Mouse (Mus musculus): ENCODE data around the gene Mrpl49. TPM values are rescaled to one million over a fixed set of nuclear protein-coding genes. Genes with fewer than 3 reads are reported as not detected.
"Not testable (repeated sequence)": the region's sequence is repeated elsewhere in the genome, so short reads cannot be mapped to it uniquely, and the experiment has no call there.

Mrpl49 gene
- polyA plus RNA-seq, 1 experiment from 2014 or later, result 96.6 TPM

GRCm38 (mm10) chr19:6048681-6049410 lies 8.7 kb downstream of the Mrpl49 start:
- DNase-seq (ENCODE audit: low spot score) (no peak), ATAC-seq (replicated peaks; ENCODE audit: insufficient number of reproducible peaks, low FRiP score, low TSS enrichment, low read depth) (no peak)
- WGBS, result 86% methylated on average over 11 of the region's 11 CpGs
- Histone ChIP-seq H3K4me1 (ENCODE audit: control insufficient read depth, insufficient read depth, low read length) (peaks cover 4% of the 10 kb centered on the region; the same call in 1 of the 2 replicates), H3K9me3 (replicated peaks; ENCODE audit: control insufficient read depth, low read length) (no peaks in the 10 kb centered on the region), H3K4me2 (ENCODE audit: low read depth, low read length) (no peak overlapping the region), H3K4me3 (ENCODE audit: low read depth, low read length) (no peak overlapping the region), H3K9ac (replicated peaks; ENCODE audit: low read length) (no peak overlapping the region), H3K27me3 (ENCODE audit: control insufficient read depth, insufficient read depth, low read length) (no peaks in the 10 kb centered on the region), H3K27ac (replicated peaks; ENCODE audit: low read depth, low read length) (no peak overlapping the region), H3K36me3 (replicated peaks; ENCODE audit: control insufficient read depth, insufficient read depth, low read depth, low read length) (peaks cover 21% of the 10 kb centered on the region)

- no peaks in the 10 kb centered on the region for H3K27me3 ChIP-seq (ENCODE audit: control insufficient read depth, insufficient read depth, low read length)
- no peaks in the 10 kb centered on the region for H3K9me3 ChIP-seq (replicated peaks; ENCODE audit: control insufficient read depth, low read length)
- H3K9ac ChIP-seq (replicated peaks; ENCODE audit: low read length), result no peak overlapping the region
- DNase-seq (ENCODE audit: low spot score) (no peak), ATAC-seq (replicated peaks; ENCODE audit: insufficient number of reproducible peaks, low FRiP score, low TSS enrichment, low read depth) (no peak)
- peaks cover 17% of the 10 kb centered on the region for H3K36me3 ChIP-seq (replicated peaks; ENCODE audit: control insufficient read depth, insufficient read depth, low read depth, low read length)
- H3K27ac ChIP-seq (replicated peaks; ENCODE audit: low read depth, low read length), result no peak overlapping the region
- H3K4me1 ChIP-seq (ENCODE audit: control insufficient read depth, insufficient read depth, low read length), result peaks cover 4% of the 10 kb centered on the region; the same call in 1 of the 2 replicates
- 86% methylated on average over 8 of the region's 8 CpGs for WGBS
- peak overlapping the region; percentile 93 for H3K4me2 ChIP-seq (ENCODE audit: low read depth, low read length)
- peak overlapping the region; percentile 93 for H3K4me3 ChIP-seq (ENCODE audit: low read depth, low read length)
Observed at GRCm38 (mm10) chr19:6047899-6048166, 9.8 kb downstream of the Mrpl49 start.

- WGBS, result 2% methylated on average over 44 of the region's 44 CpGs
- peaks cover 4% of the 10 kb centered on the region; the same call in 1 of the 2 replicates for H3K4me1 ChIP-seq (ENCODE audit: control insufficient read depth, insufficient read depth, low read length)
- H3K4me2 ChIP-seq (ENCODE audit: low read depth, low read length), result peak overlapping the region; percentile 93
- no peak for DNase-seq (ENCODE audit: low spot score)
- no peak for ATAC-seq (replicated peaks; ENCODE audit: insufficient number of reproducible peaks, low FRiP score, low TSS enrichment, low read depth)
- H3K27me3 ChIP-seq (ENCODE audit: control insufficient read depth, insufficient read depth, low read length), result no peaks in the 10 kb centered on the region
- H3K9me3 ChIP-seq (replicated peaks; ENCODE audit: control insufficient read depth, low read length), result no peaks in the 10 kb centered on the region
- peak overlapping the region; percentile 92 for H3K9ac ChIP-seq (replicated peaks; ENCODE audit: low read length)
- H3K4me3 ChIP-seq (ENCODE audit: low read depth, low read length), result peak overlapping the region; percentile 93
- peaks cover 17% of the 10 kb centered on the region for H3K36me3 ChIP-seq (replicated peaks; ENCODE audit: control insufficient read depth, insufficient read depth, low read depth, low read length)
- peak overlapping the region; percentile 99 for H3K27ac ChIP-seq (replicated peaks; ENCODE audit: low read depth, low read length)
Observed at GRCm38 (mm10) chr19:6047154-6047898, 10.3 kb downstream of the Mrpl49 start.

GRCm38 (mm10) chr19:6046294-6047153 lies 11.1 kb downstream of the Mrpl49 start, which contains the start of gene Syvn1:
TSS of gene Syvn1 (plus strand) at chr19:6046576.
- Histone ChIP-seq H3K4me3 (ENCODE audit: low read depth, low read length) (peak within 1 kb of the TSS; percentile 93), H3K9me3 (replicated peaks; ENCODE audit: control insufficient read depth, low read length) (no peaks in the 10 kb centered on the region), H3K27ac (replicated peaks; ENCODE audit: low read depth, low read length) (peak within 1 kb of the TSS; percentile 99), H3K4me1 (ENCODE audit: control insufficient read depth, insufficient read depth, low read length) (peaks cover 4% of the 10 kb centered on the region; the same call in 1 of the 2 replicates), H3K36me3 (replicated peaks; ENCODE audit: control insufficient read depth, insufficient read depth, low read depth, low read length) (peaks cover 17% of the 10 kb centered on the region), H3K27me3 (ENCODE audit: control insufficient read depth, insufficient read depth, low read length) (no peaks in the 10 kb centered on the region), H3K9ac (replicated peaks; ENCODE audit: low read length) (peak within 1 kb of the TSS; percentile 92), H3K4me2 (ENCODE audit: low read depth, low read length) (peak within 1 kb of the TSS; percentile 93)
- ATAC-seq (replicated peaks; ENCODE audit: insufficient number of reproducible peaks, low FRiP score, low TSS enrichment, low read depth), result peak; percentile 91
- peak; percentile 95 for DNase-seq (ENCODE audit: low spot score)
- under 1% methylated on average over 65 of the region's 65 CpGs for WGBS

GRCm38 (mm10) chr19:6045366-6046293 lies 12.0 kb downstream of the Mrpl49 start:
- H3K27ac ChIP-seq (replicated peaks; ENCODE audit: low read depth, low read length), result peak overlapping the region; percentile 72
- peak overlapping the region; percentile 50 for H3K4me2 ChIP-seq (ENCODE audit: low read depth, low read length)
- H3K36me3 ChIP-seq (replicated peaks; ENCODE audit: control insufficient read depth, insufficient read depth, low read depth, low read length), result peaks cover 14% of the 10 kb centered on the region
- DNase-seq (ENCODE audit: low spot score), result no peak
- peak overlapping the region; percentile 93 for H3K4me3 ChIP-seq (ENCODE audit: low read depth, low read length)
- 18% methylated on average over 20 of the region's 20 CpGs for WGBS
- peaks cover 4% of the 10 kb centered on the region; the same call in 1 of the 2 replicates for H3K4me1 ChIP-seq (ENCODE audit: control insufficient read depth, insufficient read depth, low read length)
- H3K27me3 ChIP-seq (ENCODE audit: control insufficient read depth, insufficient read depth, low read length), result no peaks in the 10 kb centered on the region
- H3K9ac ChIP-seq (replicated peaks; ENCODE audit: low read length), result peak overlapping the region; percentile 92
- H3K9me3 ChIP-seq (replicated peaks; ENCODE audit: control insufficient read depth, low read length), result no peaks in the 10 kb centered on the region
- peak; percentile 37 for ATAC-seq (replicated peaks; ENCODE audit: insufficient number of reproducible peaks, low FRiP score, low TSS enrichment, low read depth)

- not testable (repeated sequence) for H3K36me3 ChIP-seq (replicated peaks; ENCODE audit: control insufficient read depth, insufficient read depth, low read depth, low read length); ATAC-seq (replicated peaks; ENCODE audit: insufficient number of reproducible peaks, low FRiP score, low TSS enrichment, low read depth); H3K4me1 ChIP-seq (ENCODE audit: control insufficient read depth, insufficient read depth, low read length); H3K27me3 ChIP-seq (ENCODE audit: control insufficient read depth, insufficient read depth, low read length); H3K4me2 ChIP-seq (ENCODE audit: low read depth, low read length); H3K9ac ChIP-seq (replicated peaks; ENCODE audit: low read length); H3K4me3 ChIP-seq (ENCODE audit: low read depth, low read length); H3K9me3 ChIP-seq (replicated peaks; ENCODE audit: control insufficient read depth, low read length); H3K27ac ChIP-seq (replicated peaks; ENCODE audit: low read depth, low read length)
- peak; percentile 47 for DNase-seq (ENCODE audit: low spot score)
- WGBS, result 71% methylated on average over 4 of the region's 4 CpGs
Observed at GRCm38 (mm10) chr19:6044102-6044501, 13.5 kb downstream of the Mrpl49 start.

- Histone ChIP-seq H3K4me1 (ENCODE audit: control insufficient read depth, insufficient read depth, low read length) (no peaks in the 10 kb centered on the region), H3K27me3 (ENCODE audit: control insufficient read depth, insufficient read depth, low read length) (no peaks in the 10 kb centered on the region), H3K9me3 (replicated peaks; ENCODE audit: control insufficient read depth, low read length) (no peaks in the 10 kb centered on the region), H3K4me3 (ENCODE audit: low read depth, low read length) (no peak overlapping the region), H3K9ac (replicated peaks; ENCODE audit: low read length) (no peak overlapping the region), H3K27ac (replicated peaks; ENCODE audit: low read depth, low read length) (no peak overlapping the region), H3K4me2 (ENCODE audit: low read depth, low read length) (no peak overlapping the region), H3K36me3 (replicated peaks; ENCODE audit: control insufficient read depth, insufficient read depth, low read depth, low read length) (no peaks in the 10 kb centered on the region)
- no peak for ATAC-seq (replicated peaks; ENCODE audit: insufficient number of reproducible peaks, low FRiP score, low TSS enrichment, low read depth)
- WGBS, result 83% methylated on average over 9 of the region's 9 CpGs
- no peak for DNase-seq (ENCODE audit: low spot score)
Observed at GRCm38 (mm10) chr19:6042293-6042692, 15.3 kb downstream of the Mrpl49 start.

Measured in embryonic facial prominence, embryonic 11.5 days (tissue).